10 mouse cellular contexts compared by ENCODE assay signal in genomic region chr11:11831526-11831925, GRCm38 (mm10). TPM values are rescaled to one million over a fixed set of nuclear protein-coding genes. Genes with fewer than 3 reads are reported as not detected.
DNase-seq lines count a peak whose midpoint lies in the region; ATAC-seq and TF ChIP-seq lines count a peak whose summit lies in the region.
"Had no signal": no experiment of that assay in that cellular context is flagged by ENCODE, and none has a peak within 500 bp of the region (broad histone marks: within the 10 kb centered on the region; RNA-seq: fewer than 3 reads in every experiment).

No protein-coding gene starts in this region.

- TF ChIP-seq CTCF in lung, adult 2 months (IDR thresholded peaks at IDR 0.05; ENCODE audit: insufficient read depth, low read length), result no peak
- TF ChIP-seq CTCF in intestine, postnatal 0 days (IDR thresholded peaks at IDR 0.05; ENCODE audit: low read depth), result no peak

- ATAC-seq in lung, embryonic 15.5 days (ENCODE audit: borderline replicate concordance, extremely low read depth, low FRiP score, low TSS enrichment), result no peak
- ATAC-seq in intestine, postnatal 0 days, result no peak
- ATAC-seq in liver, embryonic 16.5 days (ENCODE audit: low read depth), result no peak

- H3K4me3 ChIP-seq in lung, embryonic 15.5 days, result no peak overlapping the region
- no peak overlapping the region for H3K4me3 ChIP-seq in lung, adult 2 months (replicated peaks; ENCODE audit: extremely low read depth, low read depth, low read length)
- no peak overlapping the region for H3K4me3 ChIP-seq in intestine, postnatal 0 days (ENCODE audit: low read depth, low read length)
- H3K4me3 ChIP-seq in liver, embryonic 16.5 days (ENCODE audit: low read depth, low read length), result no peak overlapping the region
- H3K4me3 ChIP-seq: megakaryocyte, embryonic 14.5 days had no signal

- no peaks in the 10 kb centered on the region for H3K27me3 ChIP-seq in lung, embryonic 15.5 days
- H3K27me3 ChIP-seq in intestine, postnatal 0 days (replicated peaks; ENCODE audit: control insufficient read depth, insufficient read depth, low read length), result no peaks in the 10 kb centered on the region
- peaks cover 24% of the 10 kb centered on the region for H3K27me3 ChIP-seq in liver, embryonic 16.5 days (ENCODE audit: control insufficient read depth, insufficient read depth, low read depth, low read length)

- DNase-seq in heart, adult 11 months, result peak; percentile 75
- no peak for DNase-seq in heart, postnatal 36 days
- no peak for DNase-seq in lung, adult 2 months
- DNase-seq in thymus, postnatal 10 days (ENCODE audit: low spot score in 2 of 2), result no peak
- no peak for DNase-seq in urinary bladder, adult 18-20 months (ENCODE audit: low spot score in 2 of 2)
- DNase-seq: B cell, adult 2 months had no signal

- 9% methylated on average over 6 of the region's 6 CpGs for WGBS in lung, embryonic 15.5 days
- WGBS in lung, adult 2 months, result 63% methylated on average over 6 of the region's 6 CpGs
- WGBS in intestine, postnatal 0 days, result 42% methylated on average over 6 of the region's 6 CpGs
- 69% methylated on average over 6 of the region's 6 CpGs for WGBS in liver, embryonic 16.5 days (ENCODE audit: insufficient replicate concordance)

- intact Hi-C loops in heart, postnatal 36 days (cut with DNase I), result no loop called here

- no peaks in the 10 kb centered on the region for H3K36me3 ChIP-seq in lung, embryonic 15.5 days
- H3K36me3 ChIP-seq in intestine, postnatal 0 days (ENCODE audit: control insufficient read depth, insufficient read depth), result no peaks in the 10 kb centered on the region
- no peaks in the 10 kb centered on the region for H3K36me3 ChIP-seq in liver, embryonic 16.5 days (ENCODE audit: control insufficient read depth, insufficient read depth)

- peak overlapping the region; percentile 96 for H3K27ac ChIP-seq in lung, embryonic 15.5 days
- H3K27ac ChIP-seq in intestine, postnatal 0 days (ENCODE audit: low read depth, low read length), result peak overlapping the region; percentile 35; the same call in 1 of the 2 replicates
- peak overlapping the region; percentile 86 for H3K27ac ChIP-seq in liver, embryonic 16.5 days (ENCODE audit: low read length)

- TF ChIP-seq POLR2A in lung, adult 2 months (IDR thresholded peaks at IDR 0.05; ENCODE audit: borderline replicate concordance, extremely low read depth, low read depth, low read length), result no peak

- H3K4me1 ChIP-seq in lung, embryonic 15.5 days, result peaks cover 71% of the 10 kb centered on the region
- H3K4me1 ChIP-seq in lung, adult 2 months (ENCODE audit: control insufficient read depth, insufficient read depth, low read length), result peaks cover 17% of the 10 kb centered on the region
- H3K4me1 ChIP-seq in intestine, postnatal 0 days (replicated peaks; ENCODE audit: control insufficient read depth, insufficient read depth, low read length), result peaks cover 19% of the 10 kb centered on the region
- peaks cover 44% of the 10 kb centered on the region for H3K4me1 ChIP-seq in liver, embryonic 16.5 days (ENCODE audit: control insufficient read depth, low read depth, low read length)

- H3K9ac ChIP-seq in lung, embryonic 15.5 days, result no peak overlapping the region
- H3K9ac ChIP-seq in intestine, postnatal 0 days (ENCODE audit: low read depth, low read length), result no peak overlapping the region
- H3K9ac ChIP-seq in liver, embryonic 16.5 days (ENCODE audit: low read depth, low read length), result peak overlapping the region; percentile 40; the same call in 1 of the 2 replicates

- H3K4me2 ChIP-seq in lung, embryonic 15.5 days, result no peak overlapping the region; the same call in 1 of the 2 replicates
- no peak overlapping the region for H3K4me2 ChIP-seq in intestine, postnatal 0 days (replicated peaks; ENCODE audit: low read depth)
- peak overlapping the region; percentile 26; the same call in 1 of the 2 replicates for H3K4me2 ChIP-seq in liver, embryonic 16.5 days (ENCODE audit: low read depth, low read length)

- no peaks in the 10 kb centered on the region for H3K9me3 ChIP-seq in lung, embryonic 15.5 days
- no peaks in the 10 kb centered on the region for H3K9me3 ChIP-seq in intestine, postnatal 0 days (ENCODE audit: control insufficient read depth)
- no peaks in the 10 kb centered on the region for H3K9me3 ChIP-seq in liver, embryonic 16.5 days (replicated peaks; ENCODE audit: control insufficient read depth, low read length)

RNA-seq across cellular contexts. Expression of gene Fignl1, which starts 22.8 kb away (rescaled TPM):
- 1 to 10 TPM in 1 of 2 experiments, under 1 TPM in 1; 0.81 to 1.8 TPM for total RNA-seq in heart, postnatal 36 days (2021)
- polyA plus RNA-seq in lung, embryonic 15.5 days (2015; fragmentation: Nextera tagmentation; extraction: Ambion mirVana), result 86.1 and 88.1 TPM in 2 replicates
- polyA plus RNA-seq in lung, adult 2 months (2012; rRNA removed), result 0.17 and 0.47 TPM in 2 replicates
- 8.1 and 8.3 TPM in 2 replicates for polyA plus RNA-seq in intestine, postnatal 0 days (2015; fragmentation: Nextera tagmentation; extraction: Ambion mirVana)
- 76.2 and 90.8 TPM in 2 replicates for polyA plus RNA-seq in liver, embryonic 16.5 days (2015; fragmentation: Nextera tagmentation; extraction: Ambion mirVana)

Comparison
In these comparisons a context has a peak if more than half of its experiments do, and no peak if none do; other contexts are left out.
1. H3K27ac ChIP-seq: peak in every context shown above with its lines; median percentile 96 in lung, embryonic 15.5 days; 86 in liver, embryonic 16.5 days; 35 in intestine, postnatal 0 days.